Mouse (Mus musculus) liver, postnatal 0 days (tissue): ENCODE measurements around the gene Topbp1.

Source experiments
- CTCF ChIP-seq: sonication (generic); IDR thresholded peaks from 2 replicates; pipeline ENCODE4 v1.5.1; 2016; ENCODE audit warnings: antibody characterized with exemption, low read depth
- EP300 ChIP-seq: IDR thresholded peaks from 2 replicates; pipeline ENCODE4 v1.6.1; 2016; ENCODE audit warnings: antibody characterized with exemption, low read depth, mild to moderate bottlenecking

GRCm38 (mm10) chr9:103326449-103326848 is 21.4 kb downstream of the Topbp1 start:
- TF ChIP-seq CTCF (no peak), EP300 (peak; percentile 94)
